Mouse (Mus musculus) liver, embryonic 16.5 days (tissue): Measurements from ENCODE around the gene Ndufaf2. TPM values are rescaled to one million over a fixed set of nuclear protein-coding genes. Genes with fewer than 3 reads are reported as not detected.
A peak's percentile ranks its signal among the peaks of the same experiment; 100 is the strongest.

Experiments
- ATAC-seq: fragments of 200-750 bp; cut with Nextera tagmentation; 2 replicates; pipeline ENCODE4 v1.8.0; 2017; ENCODE audit warnings: low read depth, mild to moderate bottlenecking, moderate number of reproducible peaks, moderate library complexity
- H3K27ac ChIP-seq: fragments of 300-500 bp; sonication (generic); 2 replicates; pipeline ENCODE4 v1.5.1; 2014; ENCODE audit warnings: mild to moderate bottlenecking, low read length
- H3K27me3 ChIP-seq: fragments of 300-500 bp; sonication (generic); 2 replicates; pipeline ENCODE4 v1.6.1; 2014; ENCODE audit warnings: low read depth, low read length, mixed read lengths; ENCODE audit not compliant: control insufficient read depth, insufficient read depth
- H3K36me3 ChIP-seq: fragments of 300-500 bp; sonication (generic); 2 replicates; pipeline ENCODE4 v1.6.1; 2014; ENCODE audit warnings: mild to moderate bottlenecking; ENCODE audit not compliant: control insufficient read depth, insufficient read depth
- H3K4me1 ChIP-seq: fragments of 300-500 bp; sonication (generic); 2 replicates; pipeline ENCODE4 v1.6.1; 2014; ENCODE audit warnings: low read depth, low read length, mixed read lengths; ENCODE audit not compliant: control insufficient read depth
- H3K4me2 ChIP-seq: fragments of 300-500 bp; sonication (generic); 2 replicates; pipeline ENCODE4 v1.6.1; 2014; ENCODE audit warnings: low read depth, low read length, mixed read lengths
- H3K4me3 ChIP-seq: fragments of 300-500 bp; sonication (generic); 2 replicates; pipeline ENCODE4 v1.5.1; 2014; ENCODE audit warnings: low read depth, mild to moderate bottlenecking, low read length
- H3K9ac ChIP-seq: fragments of 300-500 bp; sonication (generic); 2 replicates; pipeline ENCODE4 v1.6.1; 2014; ENCODE audit warnings: low read depth, low read length
- H3K9me3 ChIP-seq: fragments of 300-500 bp; sonication (generic); replicated peaks from 2 replicates; pipeline ENCODE4 v1.6.1; 2016; ENCODE audit warnings: low read length; ENCODE audit not compliant: control insufficient read depth
- WGBS: fragments of 180-500 bp; shearing (Covaris S2); extraction: QIAGEN DNeasy Blood & Tissue Kit; methylation state at CpG from one replicate; pipeline ENCODE4 v1.1.7; 2014; ENCODE audit not compliant: insufficient replicate concordance; 5-methylcytosine and 5-hydroxymethylcytosine counted together
- polyA plus RNA-seq: library from polyadenylated mRNA; unstranded; fragments of >200 nt; fragmentation: Nextera tagmentation; extraction: Ambion mirVana; gene quantifications from 2 replicates; pipeline ENCODE4 v1.2.1, GENCODE M21; 2015

Gene Ndufaf2
- polyA plus RNA-seq: 21.5 and 24.6 TPM in 2 replicates

GRCm38 (mm10) chr13:108158465-108159240 is at the start of gene Ndufaf2, which contains the start of gene Ercc8:
Gene Ndufaf2, minus strand, starts transcription at chr13:108158623.
Gene Ercc8, plus strand, starts transcription at chr13:108158731.
- WGBS: under 1% methylated on average over 47 of the region's 47 CpGs
- peak; percentile 98 for ATAC-seq
- peak within 1 kb of the TSS; percentile 53 for H3K27ac ChIP-seq
- peak within 1 kb of the TSS; percentile 92 for H3K4me3 ChIP-seq
- no peaks in the 10 kb centered on the region for H3K36me3 ChIP-seq
- peak within 1 kb of the TSS; percentile 77 for H3K9ac ChIP-seq
- H3K27me3 ChIP-seq: no peaks in the 10 kb centered on the region
- peak within 1 kb of the TSS; percentile 89 for H3K4me2 ChIP-seq
- H3K9me3 ChIP-seq: no peaks in the 10 kb centered on the region
- H3K4me1 ChIP-seq: peaks cover 13% of the 10 kb centered on the region

- no peak for ATAC-seq
- no peak overlapping the region for H3K27ac ChIP-seq
- WGBS: 49% methylated on average over 5 of the region's 5 CpGs
- H3K36me3 ChIP-seq: no peaks in the 10 kb centered on the region
- H3K9ac ChIP-seq: no peak overlapping the region
- H3K4me3 ChIP-seq: no peak overlapping the region
- no peaks in the 10 kb centered on the region for H3K27me3 ChIP-seq
- H3K4me2 ChIP-seq: no peak overlapping the region
- no peaks in the 10 kb centered on the region for H3K9me3 ChIP-seq
- no peaks in the 10 kb centered on the region for H3K4me1 ChIP-seq
These were observed 49.7 kb upstream of the Ndufaf2 start for GRCm38 (mm10) chr13:108208090-108208489.

- H3K27ac ChIP-seq: no peak overlapping the region
- no peak for ATAC-seq
- H3K4me3 ChIP-seq: no peak overlapping the region
- no peak overlapping the region for H3K4me2 ChIP-seq
- H3K9me3 ChIP-seq: no peaks in the 10 kb centered on the region
- no peak overlapping the region for H3K9ac ChIP-seq
- H3K4me1 ChIP-seq: no peaks in the 10 kb centered on the region
- H3K36me3 ChIP-seq: no peaks in the 10 kb centered on the region
- 64% methylated on average over 2 of the region's 2 CpGs for WGBS
- no peaks in the 10 kb centered on the region for H3K27me3 ChIP-seq
These were observed 49.0 kb upstream of the Ndufaf2 start for GRCm38 (mm10) chr13:108207447-108207846.

- ATAC-seq: no peak
- Histone ChIP-seq H3K9ac (no peak overlapping the region), H3K4me2 (no peak overlapping the region), H3K9me3 (no peaks in the 10 kb centered on the region), H3K4me3 (no peak overlapping the region), H3K27ac (no peak overlapping the region), H3K36me3 (no peaks in the 10 kb centered on the region), H3K4me1 (no peaks in the 10 kb centered on the region), H3K27me3 (no peaks in the 10 kb centered on the region)
- WGBS: 57% methylated on average over 3 of the region's 3 CpGs
These were observed 46.4 kb upstream of the Ndufaf2 start for GRCm38 (mm10) chr13:108204857-108205256.

GRCm38 (mm10) chr13:108195474-108195873 is 37.1 kb upstream of the Ndufaf2 start:
- ATAC-seq: no peak
- 79% methylated on average over 6 of the region's 6 CpGs for WGBS
- no peak overlapping the region for H3K9ac ChIP-seq

GRCm38 (mm10) chr13:108191074-108191720 is 32.8 kb upstream of the Ndufaf2 start:
- Histone ChIP-seq H3K4me3 (no peak overlapping the region), H3K27me3 (no peaks in the 10 kb centered on the region), H3K9ac (no peak overlapping the region), H3K36me3 (peaks cover 3% of the 10 kb centered on the region; the same call in 1 of the 2 replicates), H3K27ac (no peak overlapping the region), H3K4me2 (no peak overlapping the region), H3K9me3 (no peaks in the 10 kb centered on the region), H3K4me1 (no peaks in the 10 kb centered on the region)
- peak; percentile 45; the same call in 1 of the 2 replicates for ATAC-seq
- WGBS: 45% methylated on average over 11 of the region's 11 CpGs

More at GRCm38 (mm10) chr13:108195474-108195873, 37.1 kb upstream of the Ndufaf2 start:
- no peak overlapping the region for H3K4me3 ChIP-seq
- H3K27me3 ChIP-seq: no peaks in the 10 kb centered on the region
- H3K9me3 ChIP-seq: no peaks in the 10 kb centered on the region
- H3K36me3 ChIP-seq: peaks cover 3% of the 10 kb centered on the region; the same call in 1 of the 2 replicates
- H3K27ac ChIP-seq: no peak overlapping the region
- H3K4me2 ChIP-seq: no peak overlapping the region
- no peaks in the 10 kb centered on the region for H3K4me1 ChIP-seq

- Histone ChIP-seq H3K4me1 (no peaks in the 10 kb centered on the region), H3K9me3 (no peaks in the 10 kb centered on the region), H3K4me3 (no peak overlapping the region), H3K4me2 (no peak overlapping the region), H3K9ac (no peak overlapping the region), H3K27me3 (no peaks in the 10 kb centered on the region), H3K36me3 (peaks cover 6% of the 10 kb centered on the region), H3K27ac (no peak overlapping the region)
- WGBS: 70% methylated on average over 4 of the region's 4 CpGs
- ATAC-seq: no peak
These were observed 29.6 kb upstream of the Ndufaf2 start for GRCm38 (mm10) chr13:108187994-108188393.

GRCm38 (mm10) chr13:108185530-108185929 is 27.1 kb upstream of the Ndufaf2 start:
- Histone ChIP-seq H3K4me3 (no peak overlapping the region), H3K27me3 (no peaks in the 10 kb centered on the region), H3K4me1 (no peaks in the 10 kb centered on the region), H3K4me2 (no peak overlapping the region), H3K27ac (no peak overlapping the region), H3K9ac (no peak overlapping the region), H3K9me3 (no peaks in the 10 kb centered on the region), H3K36me3 (peaks cover 6% of the 10 kb centered on the region)
- ATAC-seq: no peak
- WGBS: 70% methylated on average over 3 of the region's 3 CpGs

GRCm38 (mm10) chr13:108184743-108185255 is 26.4 kb upstream of the Ndufaf2 start:
- H3K36me3 ChIP-seq: peaks cover 6% of the 10 kb centered on the region
- no peaks in the 10 kb centered on the region for H3K9me3 ChIP-seq
- no peaks in the 10 kb centered on the region for H3K4me1 ChIP-seq
- H3K4me2 ChIP-seq: no peak overlapping the region
- H3K27ac ChIP-seq: no peak overlapping the region
- H3K27me3 ChIP-seq: no peaks in the 10 kb centered on the region
- H3K9ac ChIP-seq: no peak overlapping the region
- no peak overlapping the region for H3K4me3 ChIP-seq
- no peak for ATAC-seq
